Mouse (Mus musculus) hindbrain, embryonic 16.5 days (tissue): ENCODE measurements around the gene Ddx17. TPM values are rescaled to one million over a fixed set of nuclear protein-coding genes. Genes with fewer than 3 reads are reported as not detected.

ENCODE experiments used
- ATAC-seq: fragments of 200-750 bp; cut with Nextera tagmentation; 2 replicates; pipeline ENCODE4 v1.8.0; 2017; ENCODE audit warnings: moderate TSS enrichment, moderate library complexity
- H3K27ac ChIP-seq: fragments of 300-500 bp; sonication (generic); 2 replicates; pipeline ENCODE4 v1.5.1; 2014; ENCODE audit warnings: low read depth, mild to moderate bottlenecking, control low read depth, low read length, moderate library complexity
- H3K27me3 ChIP-seq: fragments of 300-500 bp; sonication (generic); replicated peaks from 2 replicates; pipeline ENCODE4 v1.6.1; 2014; ENCODE audit warnings: low read length; ENCODE audit not compliant: control insufficient read depth, insufficient read depth
- H3K36me3 ChIP-seq: fragments of 300-500 bp; sonication (generic); 2 replicates; pipeline ENCODE4 v1.6.1; 2014; ENCODE audit warnings: mild to moderate bottlenecking, low read length, moderate library complexity, mixed read lengths; ENCODE audit not compliant: control insufficient read depth, insufficient read depth
- H3K4me1 ChIP-seq: fragments of 300-500 bp; sonication (generic); 2 replicates; pipeline ENCODE4 v1.6.1; 2014; ENCODE audit warnings: low read depth, low read length; ENCODE audit not compliant: control insufficient read depth, insufficient read depth
- H3K4me2 ChIP-seq: fragments of 300-500 bp; sonication (generic); 2 replicates; pipeline ENCODE4 v1.6.1; 2014; ENCODE audit warnings: mild to moderate bottlenecking, low read length, control low read depth, moderate library complexity
- H3K4me3 ChIP-seq: fragments of 300-500 bp; sonication (generic); 2 replicates; pipeline ENCODE4 v1.5.1; 2014; ENCODE audit warnings: mild to moderate bottlenecking, low read length, control low read depth, moderate library complexity
- H3K9ac ChIP-seq: fragments of 300-500 bp; sonication (generic); 2 replicates; pipeline ENCODE4 v1.6.1; 2014; ENCODE audit warnings: low read depth, mild to moderate bottlenecking, control low read depth, low read length, moderate library complexity
- H3K9me3 ChIP-seq: fragments of 300-500 bp; sonication (generic); 2 replicates; pipeline ENCODE4 v1.6.1; 2014; ENCODE audit warnings: mild to moderate bottlenecking, low read length, moderate library complexity; ENCODE audit not compliant: control insufficient read depth
- WGBS: fragments of 180-500 bp; shearing (Covaris S2); extraction: QIAGEN DNeasy Blood & Tissue Kit; methylation state at CpG from one replicate; pipeline ENCODE4 v1.1.7; 2014; 5-methylcytosine and 5-hydroxymethylcytosine counted together
- polyA plus RNA-seq: library from polyadenylated mRNA; unstranded; fragments of >200 nt; fragmentation: Nextera tagmentation; extraction: Ambion mirVana; gene quantifications from 2 replicates; pipeline ENCODE4 v1.2.1, GENCODE M21; 2015

Gene Ddx17
- polyA plus RNA-seq, 1 experiment from 2014 or later: 44.6 TPM

DNA sequence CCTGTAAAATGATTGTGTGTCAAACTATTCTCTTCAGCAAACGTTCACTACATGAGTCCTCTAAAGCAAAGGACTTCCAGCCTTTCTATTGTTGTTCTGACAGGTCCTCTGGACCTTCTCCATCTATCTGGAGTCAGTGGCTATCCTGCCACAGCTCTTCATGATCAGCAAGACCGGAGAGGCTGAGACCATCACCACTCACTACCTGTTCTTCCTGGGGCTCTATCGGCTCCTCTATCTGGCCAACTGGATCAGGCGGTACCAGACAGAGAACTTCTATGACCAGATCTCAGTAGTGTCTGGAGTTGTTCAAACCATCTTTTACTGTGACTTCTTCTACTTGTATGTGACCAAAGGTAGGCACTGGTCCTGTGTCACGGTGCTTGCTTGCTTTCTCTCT, 21.0 kb downstream of the Ddx17 start:
- 84% methylated on average over 5 of the region's 5 CpGs for WGBS

DNA sequence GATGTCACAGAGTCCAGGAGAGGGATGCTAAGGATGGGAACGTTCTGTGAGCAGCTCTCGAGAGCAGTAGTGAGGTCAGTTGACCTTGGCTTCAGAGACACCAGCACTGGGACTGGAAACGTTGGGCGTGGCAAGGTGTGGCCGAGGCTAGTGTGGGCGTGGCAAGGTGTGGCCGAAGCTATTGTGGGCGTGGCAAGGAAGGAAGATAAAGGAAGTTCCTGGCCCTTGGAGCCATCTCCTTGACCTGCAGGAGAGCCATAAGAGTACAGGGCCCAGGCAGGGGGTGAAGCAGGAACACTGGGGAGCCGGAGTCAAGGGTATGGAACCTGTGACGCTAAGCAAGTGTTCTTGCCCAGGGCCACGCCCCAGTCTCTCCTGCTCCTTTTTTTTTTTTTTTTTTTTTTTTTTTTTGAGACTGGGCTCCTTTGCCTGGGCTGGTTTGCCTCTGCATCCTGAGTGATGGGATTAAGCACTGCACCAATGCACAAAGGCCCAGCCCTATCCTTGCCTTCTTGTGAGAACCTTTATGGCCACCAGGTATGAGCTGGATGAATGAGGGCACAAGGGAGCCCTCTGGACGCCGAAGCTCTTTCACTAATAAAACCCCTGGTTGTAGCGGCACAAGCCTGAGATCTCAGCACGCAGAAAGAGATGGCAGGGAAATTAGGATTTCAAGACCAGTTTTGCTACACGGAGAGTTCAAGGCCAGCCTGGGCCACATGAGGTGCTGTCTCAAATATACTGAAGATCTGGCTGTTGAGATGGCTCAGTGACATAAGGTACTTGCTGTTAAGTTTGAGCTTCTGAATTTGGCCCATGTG, 26.9 kb downstream of the Ddx17 start:
- ATAC-seq: no peak
- H3K9me3 ChIP-seq: no peaks in the 10 kb centered on the region
- H3K9ac ChIP-seq: no peak overlapping the region
- 53% methylated on average over 16 of the region's 16 CpGs for WGBS
- peaks cover 11% of the 10 kb centered on the region for H3K4me1 ChIP-seq
- no peak overlapping the region for H3K4me3 ChIP-seq
- no peak overlapping the region for H3K27ac ChIP-seq
- H3K27me3 ChIP-seq: peaks cover 27% of the 10 kb centered on the region; the same call in 1 of the 2 replicates
- no peaks in the 10 kb centered on the region for H3K36me3 ChIP-seq
- no peak overlapping the region for H3K4me2 ChIP-seq

More for the DNA sequence above, 21.0 kb downstream of the Ddx17 start:
- Histone ChIP-seq H3K36me3 (peaks cover 27% of the 10 kb centered on the region), H3K4me1 (no peaks in the 10 kb centered on the region), H3K27ac (no peak overlapping the region), H3K4me2 (no peak overlapping the region), H3K9ac (no peak overlapping the region), H3K4me3 (no peak overlapping the region), H3K9me3 (no peaks in the 10 kb centered on the region), H3K27me3 (no peaks in the 10 kb centered on the region)
- no peak for ATAC-seq

DNA sequence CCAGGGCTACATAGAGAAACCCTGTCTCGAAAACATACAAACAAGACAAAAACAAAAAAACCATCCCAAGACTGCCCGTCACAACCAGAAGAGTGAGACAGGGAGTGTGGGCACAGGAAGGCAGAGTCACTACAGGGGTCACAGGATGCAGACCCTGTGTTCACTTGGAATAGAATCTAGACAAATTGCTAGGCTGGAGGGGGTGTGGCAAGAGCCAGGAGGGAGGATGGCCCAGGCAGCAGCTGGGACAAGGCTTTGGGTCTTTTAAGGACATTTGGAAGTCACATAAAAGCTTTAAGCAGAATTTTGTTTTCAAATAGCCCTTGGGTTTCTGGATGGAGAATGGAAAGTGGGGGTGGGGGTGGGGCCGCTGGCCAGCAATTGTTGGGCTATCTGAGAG, 28.0 kb downstream of the Ddx17 start:
- no peak overlapping the region for H3K9ac ChIP-seq
- H3K27ac ChIP-seq: no peak overlapping the region
- peaks cover 35% of the 10 kb centered on the region for H3K27me3 ChIP-seq
- no peaks in the 10 kb centered on the region for H3K9me3 ChIP-seq
- peaks cover 11% of the 10 kb centered on the region for H3K4me1 ChIP-seq
- WGBS: 85% methylated on average over 3 of the region's 3 CpGs
- H3K36me3 ChIP-seq: no peaks in the 10 kb centered on the region
- no peak for ATAC-seq
- H3K4me2 ChIP-seq: no peak overlapping the region
- no peak overlapping the region for H3K4me3 ChIP-seq

DNA sequence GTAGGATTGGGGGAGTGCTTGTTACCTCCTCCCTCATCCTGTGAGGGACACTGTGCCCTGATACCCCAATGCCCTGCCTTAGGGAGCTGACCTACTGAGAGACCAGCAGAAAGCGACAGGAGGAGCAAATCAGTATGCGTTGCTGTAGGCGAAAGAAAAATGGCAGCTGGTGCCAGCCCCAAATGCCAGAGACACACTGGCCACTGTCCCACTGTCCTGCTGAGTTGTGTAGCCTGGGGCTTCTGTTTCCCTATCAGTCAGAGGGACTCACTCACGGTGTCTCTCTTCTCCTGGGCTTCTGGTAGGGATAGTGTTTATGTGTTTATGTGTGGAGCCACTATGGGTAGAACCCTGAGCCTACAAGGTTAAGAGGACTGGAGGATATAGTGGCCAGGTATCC, 28.8 kb downstream of the Ddx17 start:
- Histone ChIP-seq H3K4me1 (peaks cover 11% of the 10 kb centered on the region), H3K4me3 (no peak overlapping the region), H3K9ac (no peak overlapping the region), H3K36me3 (no peaks in the 10 kb centered on the region), H3K27ac (no peak overlapping the region), H3K27me3 (peaks cover 39% of the 10 kb centered on the region), H3K4me2 (no peak overlapping the region), H3K9me3 (no peaks in the 10 kb centered on the region)
- WGBS: 46% methylated on average over 4 of the region's 4 CpGs
- ATAC-seq: no peak

DNA sequence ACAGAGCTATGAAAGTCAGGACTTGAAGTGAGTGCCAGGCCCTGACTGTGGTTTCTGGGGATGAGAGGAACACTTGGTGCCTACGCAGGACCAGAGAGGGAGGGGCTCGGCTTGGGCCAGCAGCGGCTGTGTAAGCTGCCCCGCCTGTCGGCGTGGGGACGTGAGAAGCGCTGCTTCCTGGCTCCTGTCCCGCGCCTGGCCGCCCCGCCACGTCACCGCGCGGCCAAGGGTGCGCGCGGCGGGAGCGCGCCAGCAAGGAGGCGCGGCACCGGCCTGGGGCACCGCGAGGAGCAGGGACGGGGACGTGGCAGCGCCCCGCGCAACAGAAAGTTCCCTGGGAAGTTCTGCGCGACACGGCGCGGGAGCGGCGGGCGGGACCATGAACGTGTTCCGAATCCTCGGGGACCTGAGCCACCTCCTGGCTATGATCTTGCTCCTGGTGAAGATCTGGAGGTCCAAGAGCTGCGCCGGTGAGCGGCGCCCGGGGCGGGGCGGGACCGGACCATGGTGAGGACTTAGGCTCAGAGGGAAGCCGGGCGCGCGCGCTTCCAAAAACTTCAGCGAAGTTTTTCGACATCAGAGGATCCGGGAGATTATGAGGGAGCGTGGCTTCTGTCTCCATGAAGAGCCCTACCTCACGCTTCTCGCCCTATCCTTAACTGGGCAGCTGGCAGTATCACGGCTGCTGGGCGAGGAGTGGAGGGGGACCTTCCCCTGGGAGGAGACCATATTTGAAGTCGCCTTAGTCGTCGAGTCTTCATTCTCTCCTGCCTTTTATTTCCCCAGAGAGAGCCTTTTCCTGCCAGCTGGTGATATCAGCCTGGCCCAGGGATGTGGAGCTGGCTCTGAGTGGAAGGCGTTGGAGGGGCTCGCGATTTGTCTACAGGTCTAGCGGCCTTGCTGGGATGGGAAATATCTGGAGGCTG, 30.1 kb downstream of the Ddx17 start, which contains the start of gene Kdelr3:
Kdelr3 (plus strand) TSS at position 241 of the 926 bp plus-strand sequence.
- under 1% methylated on average over 62 of the region's 71 CpGs for WGBS
- no peak for ATAC-seq
- H3K9ac ChIP-seq: peak within 1 kb of the TSS; percentile 55
- peak within 1 kb of the TSS; percentile 49 for H3K4me3 ChIP-seq
- H3K27ac ChIP-seq: peak within 1 kb of the TSS; percentile 25; the same call in 1 of the 2 replicates
- peak within 1 kb of the TSS; percentile 86 for H3K4me2 ChIP-seq
- peaks cover 43% of the 10 kb centered on the region for H3K27me3 ChIP-seq
- H3K36me3 ChIP-seq: no peaks in the 10 kb centered on the region
- H3K4me1 ChIP-seq: peaks cover 19% of the 10 kb centered on the region
- H3K9me3 ChIP-seq: no peaks in the 10 kb centered on the region

DNA sequence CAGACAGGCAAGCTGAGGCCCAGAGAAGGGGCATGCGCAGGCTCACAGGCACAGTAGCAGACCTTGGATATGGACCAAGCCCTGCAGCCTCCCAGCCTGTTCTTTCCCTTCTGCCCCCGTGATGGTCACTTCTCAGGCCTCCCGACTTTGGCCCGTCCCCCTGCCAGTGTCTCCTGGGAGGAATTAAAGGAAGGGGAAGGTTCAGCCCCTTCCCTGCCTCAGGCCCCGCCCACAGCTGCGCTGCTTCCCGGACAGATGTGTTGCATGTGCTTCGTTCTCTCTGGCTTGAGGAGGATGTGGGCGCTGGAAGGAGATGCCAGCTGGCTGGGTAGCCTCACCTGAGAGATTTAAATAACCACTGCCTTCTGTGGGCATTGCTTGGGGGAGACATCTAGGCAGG, 32.6 kb downstream of the Ddx17 start:
- Histone ChIP-seq H3K4me2 (no peak overlapping the region), H3K4me1 (peaks cover 21% of the 10 kb centered on the region), H3K27me3 (peaks cover 53% of the 10 kb centered on the region), H3K9me3 (no peaks in the 10 kb centered on the region), H3K36me3 (no peaks in the 10 kb centered on the region), H3K4me3 (no peak overlapping the region), H3K9ac (no peak overlapping the region), H3K27ac (no peak overlapping the region)
- WGBS: 9% methylated on average over 9 of the region's 9 CpGs
- no peak for ATAC-seq

DNA sequence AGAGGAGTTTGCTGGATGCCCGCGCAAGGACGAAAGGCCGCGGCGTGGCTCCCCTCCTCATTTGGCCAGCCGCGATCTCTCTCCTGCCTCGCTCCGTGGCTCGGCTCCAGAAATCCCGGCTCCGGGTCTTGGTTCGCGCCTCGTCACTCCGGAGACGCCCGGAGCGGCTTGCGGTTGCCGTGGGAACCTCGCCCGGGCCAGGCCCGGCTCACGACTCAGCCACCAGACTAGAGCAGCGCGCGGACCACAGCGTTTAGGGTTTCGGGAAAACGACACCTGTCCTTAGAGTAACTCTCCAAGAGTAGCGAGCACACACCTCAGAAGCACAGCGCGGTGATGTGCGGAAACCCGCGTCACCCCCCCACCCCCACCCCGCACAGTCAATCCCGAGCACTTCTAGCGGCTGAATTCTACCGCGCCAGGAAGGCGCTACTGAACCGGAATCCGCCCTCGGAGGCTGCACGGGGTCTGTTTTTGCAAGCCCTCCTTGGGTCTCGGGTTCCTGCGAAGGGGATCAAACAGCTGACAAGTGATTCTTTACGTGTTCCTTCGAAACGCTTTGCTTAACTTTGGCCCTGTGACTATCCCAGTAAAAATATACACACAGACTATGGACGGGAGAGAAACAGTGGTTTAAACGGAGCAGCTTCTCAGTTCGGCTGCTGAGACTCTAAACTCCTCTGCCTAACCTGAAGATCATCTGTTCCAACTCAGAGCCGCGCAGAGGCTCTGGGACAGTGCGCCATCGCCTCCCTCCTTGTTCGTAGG, 34.8 kb downstream of the Ddx17 start:
- H3K9me3 ChIP-seq: no peaks in the 10 kb centered on the region
- H3K4me2 ChIP-seq: peak overlapping the region; percentile 69
- H3K4me1 ChIP-seq: peaks cover 17% of the 10 kb centered on the region
- peak; percentile 91 for ATAC-seq
- no peaks in the 10 kb centered on the region for H3K36me3 ChIP-seq
- WGBS: 1% methylated on average over 61 of the region's 61 CpGs
- peak overlapping the region; percentile 49 for H3K4me3 ChIP-seq
- peak overlapping the region; percentile 53 for H3K9ac ChIP-seq
- H3K27me3 ChIP-seq: peaks cover 56% of the 10 kb centered on the region
- no peak overlapping the region for H3K27ac ChIP-seq

DNA sequence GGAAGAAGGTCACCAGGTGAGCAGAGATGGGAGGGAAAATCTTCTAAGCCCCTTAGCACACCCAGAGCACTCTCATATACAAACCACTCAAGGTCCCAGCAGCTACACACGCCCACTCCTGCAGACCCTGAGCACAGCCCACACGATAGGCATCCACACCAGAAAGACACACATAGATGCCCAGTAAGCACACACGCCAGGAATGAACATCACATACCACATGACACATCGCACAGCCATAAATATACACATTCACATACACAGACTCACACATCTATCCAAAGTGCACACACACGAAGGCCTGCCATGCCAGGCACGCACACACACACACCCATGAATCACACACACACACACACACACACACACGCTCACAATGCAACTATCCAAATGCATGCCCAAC, 36.1 kb downstream of the Ddx17 start:
- Histone ChIP-seq H3K36me3 (no peaks in the 10 kb centered on the region), H3K27me3 (peaks cover 52% of the 10 kb centered on the region), H3K4me2 (no peak overlapping the region), H3K9ac (no peak overlapping the region), H3K9me3 (no peaks in the 10 kb centered on the region), H3K4me3 (no peak overlapping the region), H3K4me1 (peaks cover 16% of the 10 kb centered on the region), H3K27ac (no peak overlapping the region)
- ATAC-seq: no peak
- WGBS: 85% methylated on average over 7 of the region's 7 CpGs
